Mouse (Mus musculus): ENCODE results near the gene Tcp11.

Tcp11 gene

DNA sequence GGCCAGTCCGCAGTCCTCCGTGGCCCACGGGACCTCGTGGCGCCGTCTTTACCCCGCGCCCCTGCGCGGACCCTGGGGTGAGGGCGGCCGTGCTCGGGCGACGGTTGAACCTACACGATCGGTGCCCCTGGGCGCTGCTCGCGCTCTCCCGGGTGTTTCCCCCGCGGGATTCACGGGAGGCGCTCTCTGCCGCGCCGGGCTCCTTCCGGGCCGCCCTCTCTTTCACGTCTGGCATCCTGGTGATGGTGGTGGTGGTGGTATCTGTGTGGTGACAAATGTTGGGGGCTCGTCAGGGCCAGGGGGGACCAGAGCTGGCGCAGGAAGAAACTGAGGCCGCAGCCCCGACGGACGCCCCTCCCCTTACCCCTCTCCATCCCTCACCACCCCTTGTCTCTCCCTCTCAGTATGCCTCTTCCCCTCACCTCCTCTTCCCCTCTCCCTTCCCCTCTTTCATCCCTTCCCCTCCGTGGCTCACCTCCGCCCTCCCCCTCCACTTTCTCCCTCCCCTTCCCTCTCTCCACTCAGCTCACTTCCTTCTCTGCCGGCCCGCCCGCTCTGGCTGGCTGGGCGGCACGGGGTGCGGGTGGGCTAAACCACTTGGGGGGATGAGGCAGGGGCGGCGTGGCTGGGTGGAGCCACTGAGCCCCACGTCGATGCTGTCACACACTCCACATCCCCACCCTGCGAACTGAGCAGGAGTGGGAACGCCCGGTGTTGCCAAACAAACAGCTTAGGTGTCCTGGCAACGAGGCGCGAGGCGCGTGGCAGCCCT is at the start of gene Tcp11:
Gene Tcp11, minus strand, starts transcription at position 595 of the 772 bp plus-strand sequence.
- peak; percentile 27 for DNase-seq

- no peak for DNase-seq
Measured at GRCm38 (mm10) chr17:28129796-28130195, 49.4 kb upstream of the Tcp11 start.

- no peak for DNase-seq
Measured at GRCm38 (mm10) chr17:28124368-28124767, 43.9 kb upstream of the Tcp11 start.

DNA sequence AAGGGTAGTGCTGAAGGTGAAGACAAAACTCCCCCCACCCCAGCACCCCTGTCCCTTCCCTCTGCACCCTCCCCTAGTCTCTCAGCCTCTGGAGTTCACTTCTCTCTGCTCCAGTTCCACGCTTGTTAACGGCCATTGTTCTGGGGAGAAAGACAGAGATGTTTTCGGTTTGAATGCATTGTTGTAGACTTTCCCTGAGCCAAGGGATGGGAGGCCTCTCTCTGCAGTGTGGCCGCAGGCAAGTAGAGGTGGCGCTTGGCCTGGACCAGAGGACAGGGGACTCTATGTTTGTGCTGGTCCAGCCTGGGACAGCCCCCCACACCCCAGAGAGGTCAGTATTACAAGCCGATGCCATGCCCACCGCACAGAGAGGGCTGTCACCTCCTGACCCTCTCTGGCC is 43.2 kb upstream of the Tcp11 start:
- DNase-seq, result no peak

DNA sequence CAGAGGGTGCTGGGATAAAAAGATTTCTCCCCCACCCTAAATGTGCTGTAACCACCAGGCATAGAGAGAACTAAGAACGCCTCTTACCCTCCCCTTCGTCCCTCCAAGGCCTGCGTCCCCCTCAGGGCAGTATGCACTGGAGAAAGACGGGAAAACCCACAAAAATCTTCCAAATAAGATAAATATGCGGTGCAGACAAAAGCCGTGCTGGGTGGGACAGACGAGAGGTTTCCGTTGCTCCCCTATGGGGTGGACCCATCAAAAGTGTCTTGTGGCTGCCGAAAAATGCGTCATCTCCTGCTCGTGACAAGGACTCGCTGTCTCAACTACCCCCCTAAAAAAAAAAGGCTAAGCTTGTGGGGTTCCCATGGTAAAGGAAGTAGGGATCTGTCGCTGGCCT is 42.5 kb upstream of the Tcp11 start:
- no peak for DNase-seq

- DNase-seq, result no peak
Measured at GRCm38 (mm10) chr17:28120460-28120859, 40.0 kb upstream of the Tcp11 start.

DNA sequence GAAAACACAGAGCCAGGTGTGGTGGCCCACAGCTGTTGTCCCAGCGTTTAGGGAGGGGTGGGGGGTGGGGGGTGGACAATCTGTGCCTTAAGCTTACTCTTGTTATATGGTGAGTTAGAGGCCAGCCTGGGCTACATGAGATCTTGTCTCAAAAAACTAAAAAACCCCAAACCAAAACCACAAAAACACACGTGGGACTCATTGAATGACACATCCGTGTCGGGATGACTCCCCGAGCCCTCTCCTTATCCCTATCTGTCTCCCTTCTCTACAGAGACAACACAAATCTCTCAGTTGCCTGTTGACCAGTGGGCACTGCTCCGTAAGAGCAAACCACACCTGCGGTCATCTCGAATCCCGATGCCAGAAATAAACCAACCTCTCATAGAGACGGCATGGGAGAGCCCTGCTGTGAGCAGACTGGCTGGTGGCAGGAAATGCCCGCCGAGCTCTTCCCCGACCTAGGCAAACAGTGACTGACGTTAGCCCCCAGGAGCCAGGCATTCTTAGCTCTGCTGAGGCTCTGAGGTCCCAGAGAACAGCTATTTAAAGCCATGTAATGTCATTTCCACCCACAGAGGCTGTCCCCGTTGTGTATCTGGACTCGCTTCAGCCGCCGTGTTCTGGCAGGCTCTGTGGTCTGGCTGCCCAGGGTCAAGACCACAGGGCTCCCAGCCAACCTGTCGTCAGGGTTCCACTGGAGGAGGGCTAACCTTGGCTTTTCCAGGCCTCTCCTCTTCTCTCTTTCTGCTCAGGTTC is 37.2 kb upstream of the Tcp11 start:
- no peak for DNase-seq

DNA sequence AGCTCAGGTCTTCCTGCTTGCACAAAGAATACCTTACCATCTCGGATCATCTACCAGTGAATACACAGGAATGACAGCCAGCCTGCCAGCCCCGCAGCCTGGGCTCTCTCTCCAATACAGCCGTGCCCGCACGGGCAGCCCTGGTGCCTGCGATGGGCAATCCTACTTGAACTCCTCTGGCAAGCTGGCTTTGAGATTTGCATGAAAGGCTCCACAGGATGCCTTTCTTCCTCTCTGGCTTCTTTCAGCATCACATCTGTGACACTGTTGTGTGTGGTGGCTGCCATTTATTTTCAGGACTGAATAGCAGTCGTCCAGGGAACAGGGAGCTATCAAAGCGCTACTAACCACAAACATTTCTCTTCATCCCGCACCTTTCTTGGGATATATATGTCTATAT is 35.9 kb upstream of the Tcp11 start:
- DNase-seq, result no peak

DNA sequence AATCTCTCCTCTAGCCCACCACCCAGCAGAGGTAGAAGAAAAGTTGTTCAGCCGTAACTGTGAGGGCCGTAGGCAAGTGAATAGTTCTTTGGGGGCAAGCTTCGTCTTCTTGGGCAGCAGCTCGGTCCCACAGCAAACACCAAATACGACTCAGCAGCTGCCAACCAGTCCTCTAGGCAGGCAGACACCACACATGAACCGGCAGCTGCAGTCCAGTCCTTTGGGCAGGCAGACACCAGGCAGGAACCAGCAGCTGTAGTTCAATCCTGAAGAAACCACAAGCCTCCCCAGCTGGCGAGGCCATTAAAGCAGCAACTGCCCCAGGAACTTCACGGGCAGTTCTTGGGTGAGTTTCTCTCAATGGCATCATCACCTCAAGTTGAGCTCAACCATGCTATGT is 31.8 kb upstream of the Tcp11 start:
- DNase-seq, result no peak

GRCm38 (mm10) chr17:28107275-28107674 is 26.8 kb upstream of the Tcp11 start:
- no peak for DNase-seq

- DNase-seq, result no peak
Measured at GRCm38 (mm10) chr17:28106352-28106751, 25.9 kb upstream of the Tcp11 start.

DNA sequence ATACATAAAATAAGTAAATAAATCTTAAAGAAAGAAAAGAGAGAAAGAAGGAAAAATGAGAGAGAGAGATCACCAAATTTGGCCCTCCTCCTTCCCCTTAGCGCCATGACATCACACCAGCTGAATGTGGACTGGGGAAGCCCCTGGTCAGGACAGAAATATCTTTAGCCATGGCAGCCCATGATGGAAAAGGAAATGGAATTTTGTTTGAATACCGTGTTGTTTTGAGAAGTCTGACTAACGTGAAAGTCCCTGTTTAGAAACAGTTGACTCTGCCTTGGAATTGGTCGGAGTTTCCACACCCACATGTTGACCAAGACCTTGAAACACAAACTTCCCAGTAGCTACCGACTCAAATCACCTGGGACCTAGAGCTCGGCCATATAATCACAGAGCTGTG is 24.0 kb upstream of the Tcp11 start:
- DNase-seq, result no peak

DNA sequence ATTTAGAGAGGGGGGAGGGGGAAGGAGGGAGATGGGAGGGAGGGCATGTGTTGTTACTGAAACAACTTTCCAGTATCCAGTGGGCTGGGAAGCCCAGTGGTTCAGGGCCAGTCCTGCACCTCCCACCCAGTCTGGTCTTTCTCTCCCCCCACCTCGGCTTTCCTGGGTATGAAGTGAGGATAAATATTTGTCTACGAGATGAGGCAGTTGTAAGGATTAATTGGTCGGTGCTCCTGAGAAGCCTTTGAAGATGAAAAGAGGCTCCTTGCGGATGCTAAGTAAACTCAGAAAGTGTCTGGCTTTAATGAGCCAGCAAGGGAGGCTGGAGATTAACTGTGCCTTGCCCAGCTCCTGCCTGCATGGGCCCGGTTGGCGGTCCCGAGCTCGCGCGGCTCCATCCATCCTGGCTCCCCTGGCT is 21.5 kb upstream of the Tcp11 start:
- DNase-seq, result no peak

- DNase-seq, result no peak
Measured at GRCm38 (mm10) chr17:28101284-28101887, 20.9 kb upstream of the Tcp11 start.

DNA sequence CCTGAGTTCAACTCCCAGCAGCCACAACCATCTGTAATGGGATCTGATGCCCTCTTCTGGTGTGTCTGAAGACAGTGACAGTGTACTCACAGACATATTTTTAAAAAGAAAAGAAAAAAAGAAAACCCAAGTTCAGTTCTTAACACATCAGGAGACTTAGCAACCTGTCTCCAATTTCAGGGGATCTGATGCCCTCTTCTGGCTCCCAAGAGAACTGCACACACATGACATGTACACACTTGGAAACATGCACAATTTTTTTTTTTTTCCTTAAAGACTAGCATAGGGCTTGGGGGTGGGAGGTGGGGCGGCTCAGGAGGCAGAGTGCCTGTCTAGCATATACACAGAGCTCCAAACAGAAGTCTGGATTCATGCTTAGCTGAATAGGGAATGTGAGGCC is 20.2 kb upstream of the Tcp11 start:
- no peak for DNase-seq

- DNase-seq, result no peak
Measured at GRCm38 (mm10) chr17:28099086-28099485, 18.6 kb upstream of the Tcp11 start.

GRCm38 (mm10) chr17:28097308-28097707 is 16.9 kb upstream of the Tcp11 start:
- no peak for DNase-seq

GRCm38 (mm10) chr17:28096418-28096817 is 16.0 kb upstream of the Tcp11 start:
- no peak for DNase-seq

GRCm38 (mm10) chr17:28093837-28094236 is 13.4 kb upstream of the Tcp11 start:
- no peak for DNase-seq

- DNase-seq, result no peak
Measured at GRCm38 (mm10) chr17:28092297-28092696, 11.9 kb upstream of the Tcp11 start.

GRCm38 (mm10) chr17:28088718-28089117 is 8.3 kb upstream of the Tcp11 start:
- DNase-seq, result no peak

DNA sequence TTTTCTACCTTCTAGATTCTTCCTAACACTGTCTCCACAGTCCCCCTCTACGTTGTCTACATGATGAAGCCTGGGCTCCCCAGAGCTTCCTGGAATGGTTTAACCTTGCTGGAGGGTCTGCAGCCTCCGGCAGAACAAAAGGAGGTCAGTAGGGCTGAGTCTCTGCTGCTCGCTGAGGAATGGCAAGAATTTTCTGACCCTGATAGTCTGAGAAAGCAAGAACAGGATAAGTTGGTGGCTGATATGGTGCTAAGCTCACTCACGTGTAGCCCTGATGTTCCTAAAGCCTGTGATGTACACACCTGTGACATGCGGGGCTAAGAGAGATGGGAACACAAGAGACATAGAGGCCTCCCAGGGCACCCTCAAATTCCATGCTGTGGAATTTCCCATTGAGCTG is 7.0 kb upstream of the Tcp11 start:
- DNase-seq, result no peak

DNA sequence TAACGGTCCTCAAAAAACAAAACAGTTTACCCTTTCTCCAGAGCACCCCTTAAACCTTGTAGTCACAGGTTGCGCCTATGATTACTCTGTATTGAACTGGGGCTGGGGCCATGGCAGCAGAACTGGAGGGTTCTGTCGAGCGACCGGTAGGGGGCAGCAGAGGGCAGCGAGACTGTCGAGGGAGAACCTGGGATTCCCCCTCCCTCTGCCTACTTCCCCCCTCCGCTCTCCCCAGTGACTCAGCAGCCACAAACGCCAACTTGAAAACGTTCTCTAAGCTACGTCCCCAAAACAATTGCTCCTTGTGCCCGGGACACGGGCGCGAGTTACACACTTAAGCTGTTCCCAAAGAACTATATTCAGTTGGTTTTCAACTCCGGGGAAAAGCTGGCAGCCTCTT is 4.5 kb upstream of the Tcp11 start:
- peak; percentile 81 for DNase-seq

DNA sequence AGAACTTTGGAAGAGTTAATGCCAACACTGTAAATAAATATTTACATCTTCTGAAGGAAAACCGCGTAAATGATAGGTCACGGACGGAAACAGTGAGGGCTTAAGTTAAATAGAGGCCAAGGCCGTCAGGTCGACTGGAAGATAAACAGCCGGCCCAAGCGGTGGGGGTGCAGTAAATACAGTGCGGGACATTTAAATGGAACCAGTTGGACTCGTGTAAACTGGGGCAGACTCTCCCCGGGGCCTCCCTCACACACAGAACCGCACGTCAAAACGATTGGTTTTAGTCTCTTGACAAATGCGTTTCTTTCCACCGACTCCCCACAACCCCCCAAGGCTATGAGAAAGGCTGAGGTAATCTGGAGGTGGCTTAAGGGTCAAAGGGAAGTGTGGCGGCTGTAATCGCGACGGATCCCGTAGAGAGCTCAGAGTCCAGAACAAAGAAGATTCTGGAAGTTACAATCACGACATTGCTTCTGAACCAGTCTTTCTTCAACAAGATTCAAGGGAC is 4.0 kb upstream of the Tcp11 start:
- no peak for DNase-seq
